Mouse (Mus musculus): ENCODE measurements around the gene Tspo. TPM values are rescaled to one million over a fixed set of nuclear protein-coding genes. Genes with fewer than 3 reads are reported as not detected.

Gene Tspo
- polyA plus RNA-seq, 1 experiment from 2014 or later = 13.1 TPM

DNA sequence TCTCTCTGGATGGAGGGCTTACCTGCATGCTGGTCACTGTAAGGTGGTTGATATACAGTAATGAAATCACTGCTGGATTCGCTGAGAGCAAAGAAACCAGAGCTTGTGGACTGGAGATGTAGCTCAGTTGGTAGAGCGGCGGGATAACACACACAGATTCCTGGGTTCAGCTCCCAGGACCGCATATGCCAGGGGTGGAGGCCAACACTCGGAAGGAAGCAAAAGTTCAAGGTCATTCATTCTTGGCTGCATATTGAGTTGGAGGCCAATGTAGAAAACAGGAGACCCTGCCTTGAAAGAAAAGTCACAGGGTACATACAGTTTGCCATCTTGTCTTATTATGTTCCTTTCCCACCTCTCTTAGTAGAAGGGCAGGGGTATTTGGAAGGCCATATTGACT lies 33.6 kb upstream of the Tspo start:
- Histone ChIP-seq H3K36me3 (no peaks in the 10 kb centered on the region), H3K4me2 (no peak overlapping the region), H3K27ac (no peak overlapping the region), H3K27me3 (peaks cover 41% of the 10 kb centered on the region), H3K4me1 (replicated peaks) (peaks cover 17% of the 10 kb centered on the region), H3K9me3 (no peaks in the 10 kb centered on the region), H3K4me3 (no peak overlapping the region), H3K9ac (no peak overlapping the region)
- 80% methylated on average over 5 of the region's 5 CpGs for WGBS
- ATAC-seq (ENCODE audit: low FRiP score) = no peak

DNA sequence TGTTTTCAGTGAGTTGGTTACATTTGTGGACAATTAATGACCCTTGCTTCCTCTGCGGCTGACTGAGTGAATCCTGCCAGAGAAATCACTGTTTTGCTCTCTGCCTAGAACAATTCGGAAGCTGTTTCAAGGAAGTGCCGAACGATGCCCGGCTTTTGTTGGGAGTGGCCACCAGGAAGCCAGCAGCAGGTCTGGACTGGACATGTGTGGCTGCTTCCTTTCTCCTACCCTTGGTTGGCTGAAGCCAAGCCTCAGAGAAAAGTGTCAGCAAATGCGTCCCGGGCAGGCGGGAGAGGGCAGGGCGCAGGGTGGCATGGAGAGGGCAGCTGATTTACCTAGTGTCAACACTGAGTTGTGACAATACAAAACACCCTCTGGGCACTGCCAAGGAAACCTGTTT lies 33.2 kb upstream of the Tspo start:
- no peak for ATAC-seq (ENCODE audit: low FRiP score)
- H3K27ac ChIP-seq = no peak overlapping the region
- no peaks in the 10 kb centered on the region for H3K9me3 ChIP-seq
- peaks cover 17% of the 10 kb centered on the region for H3K4me1 ChIP-seq (replicated peaks)
- H3K36me3 ChIP-seq = no peaks in the 10 kb centered on the region
- peaks cover 36% of the 10 kb centered on the region for H3K27me3 ChIP-seq
- no peak overlapping the region for H3K4me3 ChIP-seq
- H3K9ac ChIP-seq = no peak overlapping the region
- no peak overlapping the region for H3K4me2 ChIP-seq
- 84% methylated on average over 9 of the region's 9 CpGs for WGBS

DNA sequence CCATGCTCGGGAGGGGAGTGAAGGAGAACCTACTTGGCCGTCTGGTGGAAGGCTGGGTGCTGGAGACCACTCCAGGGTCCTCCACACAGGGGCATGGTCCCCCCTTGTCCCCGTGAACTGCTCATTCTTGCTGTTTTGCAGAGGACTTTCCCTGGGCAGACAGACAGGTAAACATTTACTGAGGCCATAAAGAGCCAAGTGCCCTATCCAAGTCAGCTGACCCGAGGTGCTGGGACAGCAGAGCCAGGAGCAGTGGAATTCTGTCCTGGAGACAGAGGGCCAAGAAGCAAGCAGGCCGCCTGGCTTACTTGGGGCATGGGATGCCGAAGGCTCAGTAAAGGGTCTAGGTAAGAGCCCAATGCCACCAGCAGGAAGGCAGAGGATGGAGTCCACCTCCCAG lies 32.7 kb upstream of the Tspo start:
- peaks cover 17% of the 10 kb centered on the region for H3K4me1 ChIP-seq (replicated peaks)
- no peak overlapping the region for H3K4me3 ChIP-seq
- H3K9me3 ChIP-seq = no peaks in the 10 kb centered on the region
- H3K9ac ChIP-seq = no peak overlapping the region
- H3K27me3 ChIP-seq = peaks cover 31% of the 10 kb centered on the region
- H3K4me2 ChIP-seq = no peak overlapping the region
- no peak overlapping the region for H3K27ac ChIP-seq
- WGBS = 82% methylated on average over 6 of the region's 6 CpGs
- no peaks in the 10 kb centered on the region for H3K36me3 ChIP-seq
- no peak for ATAC-seq (ENCODE audit: low FRiP score)

DNA sequence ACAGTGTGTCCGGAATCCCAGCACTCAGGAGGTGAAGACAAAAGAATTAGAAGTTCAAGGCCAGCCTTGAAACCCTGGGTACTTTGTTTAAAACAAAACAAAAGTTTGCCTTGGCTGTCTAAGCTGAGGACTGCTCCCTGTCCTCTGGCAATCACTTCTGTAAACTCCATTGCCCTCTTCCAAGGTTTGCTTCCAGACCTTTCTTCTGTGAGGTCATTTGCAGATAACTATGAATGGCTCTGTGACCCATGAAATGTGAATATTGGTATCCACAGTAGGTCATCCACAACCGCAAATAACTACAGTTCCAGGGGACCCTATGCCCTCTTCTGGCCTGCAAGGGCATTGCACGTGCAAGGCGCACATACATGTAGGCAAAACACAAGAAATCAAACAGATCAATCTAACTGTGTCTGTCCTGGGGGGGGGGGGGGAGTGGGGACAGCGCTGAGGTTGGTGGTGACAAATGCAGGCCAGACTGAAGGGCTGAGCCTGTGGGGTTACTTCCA lies 31.4 kb upstream of the Tspo start:
- H3K4me2 ChIP-seq = no peak overlapping the region

DNA sequence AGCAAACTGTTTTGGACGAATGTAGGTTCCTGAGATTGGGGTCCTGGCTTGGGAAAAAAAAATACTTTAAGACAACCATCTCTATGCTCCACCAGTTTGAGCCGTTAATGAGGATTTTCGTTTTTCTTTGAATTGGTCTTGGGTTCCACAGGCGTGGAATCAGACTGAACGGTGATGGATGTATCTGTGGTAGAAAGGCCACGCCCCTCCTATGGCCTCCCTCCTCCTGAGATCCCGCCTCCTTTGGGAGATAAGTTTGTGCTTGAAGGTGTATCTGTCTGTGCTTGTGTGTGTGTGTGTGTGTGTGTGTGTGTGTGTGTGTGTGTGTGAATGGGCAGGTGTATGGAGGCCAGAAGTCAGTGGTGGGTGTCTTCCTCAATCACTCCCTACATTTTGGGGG lies 30.8 kb upstream of the Tspo start:
- Histone ChIP-seq H3K27me3 (peaks cover 12% of the 10 kb centered on the region), H3K9ac (no peak overlapping the region), H3K27ac (no peak overlapping the region), H3K9me3 (no peaks in the 10 kb centered on the region), H3K4me3 (no peak overlapping the region), H3K36me3 (no peaks in the 10 kb centered on the region), H3K4me1 (replicated peaks) (no peaks in the 10 kb centered on the region), H3K4me2 (no peak overlapping the region)
- ATAC-seq (ENCODE audit: low FRiP score) = no peak
- 83% methylated on average over 7 of the region's 7 CpGs for WGBS

More for the DNA sequence above, 31.4 kb upstream of the Tspo start:
- H3K27ac ChIP-seq = no peak overlapping the region
- no peak overlapping the region for H3K9ac ChIP-seq
- ATAC-seq (ENCODE audit: low FRiP score) = no peak
- H3K36me3 ChIP-seq = no peaks in the 10 kb centered on the region
- H3K9me3 ChIP-seq = no peaks in the 10 kb centered on the region
- no peak overlapping the region for H3K4me3 ChIP-seq
- WGBS = 88% methylated on average over 4 of the region's 5 CpGs
- peaks cover 3% of the 10 kb centered on the region for H3K4me1 ChIP-seq (replicated peaks)
- H3K27me3 ChIP-seq = peaks cover 18% of the 10 kb centered on the region

DNA sequence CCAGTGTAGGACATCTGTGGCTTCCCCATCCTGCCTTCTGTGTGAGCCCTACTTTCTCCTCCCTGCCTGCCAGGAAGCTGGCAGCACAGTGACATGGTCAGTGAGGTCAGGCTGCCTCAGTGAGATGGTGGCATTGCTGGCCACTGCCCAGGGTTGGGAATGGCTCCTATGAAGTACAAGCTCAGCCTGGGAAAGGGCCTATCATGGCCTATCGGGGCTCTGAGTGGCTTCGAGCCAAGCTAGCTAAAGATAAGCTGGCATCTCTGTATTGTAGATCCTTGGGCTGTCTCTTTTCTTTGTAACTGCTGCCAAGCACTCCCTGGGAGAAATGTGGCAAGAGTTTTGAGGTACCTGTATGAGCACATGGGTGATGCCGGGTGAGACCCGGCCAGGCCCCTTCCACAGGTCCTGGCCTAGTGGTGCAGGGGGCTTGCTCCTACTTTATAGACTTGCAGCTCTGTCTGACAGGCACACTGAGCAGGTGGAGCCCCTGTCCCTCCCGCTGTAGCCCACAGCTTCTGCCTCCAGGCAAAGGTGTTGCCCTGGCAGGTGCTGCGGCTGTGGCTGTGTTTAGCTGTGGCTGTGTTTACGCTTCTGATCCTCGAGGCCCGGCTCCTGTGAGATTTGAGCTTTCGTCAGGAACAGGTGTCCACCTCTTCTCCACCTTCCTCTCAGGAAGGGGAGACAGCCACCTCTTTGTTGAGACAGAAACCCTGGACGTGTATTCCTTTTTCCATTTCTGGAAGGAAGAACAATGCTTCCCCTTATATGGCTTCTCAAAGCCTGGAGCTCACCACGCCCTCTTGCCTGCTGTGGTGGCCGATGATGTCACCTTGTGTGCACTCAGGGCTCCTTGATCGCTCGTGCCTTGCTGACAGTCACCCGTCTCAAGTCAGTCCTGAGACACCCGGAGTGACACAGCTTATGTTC lies 28.2 kb upstream of the Tspo start:
- Histone ChIP-seq H3K4me1 (replicated peaks) (no peaks in the 10 kb centered on the region), H3K27ac (no peak overlapping the region), H3K4me3 (no peak overlapping the region), H3K9me3 (no peaks in the 10 kb centered on the region), H3K36me3 (no peaks in the 10 kb centered on the region), H3K9ac (0 out of 2 replicates have a peak overlapping the region, but pooled peaks have one; percentile 1), H3K27me3 (no peaks in the 10 kb centered on the region), H3K4me2 (no peak overlapping the region)
- 83% methylated on average over 17 of the region's 17 CpGs for WGBS
- ATAC-seq (ENCODE audit: low FRiP score) = no peak

DNA sequence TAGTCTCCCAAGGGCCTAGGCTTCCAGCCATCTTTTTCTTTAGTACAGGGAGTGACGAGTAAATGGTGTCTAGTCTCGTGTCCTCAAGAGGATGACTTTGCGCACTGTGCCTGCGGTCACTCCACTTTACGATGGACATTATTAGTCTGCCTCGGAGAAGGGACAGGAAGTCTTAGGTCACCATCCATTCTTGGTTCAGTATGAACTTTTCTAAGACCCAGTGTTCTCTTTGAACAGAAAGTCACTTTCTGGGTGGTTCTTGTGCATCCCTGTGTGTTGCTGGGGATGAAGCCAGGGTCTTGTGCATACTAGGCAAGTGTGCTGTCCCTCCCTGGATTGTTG lies 27.5 kb upstream of the Tspo start:
- H3K4me3 ChIP-seq = no peak overlapping the region
- H3K36me3 ChIP-seq = no peaks in the 10 kb centered on the region
- WGBS = 93% methylated on average over 6 of the region's 6 CpGs
- H3K9ac ChIP-seq = no peak overlapping the region
- no peak for ATAC-seq (ENCODE audit: low FRiP score)
- H3K4me2 ChIP-seq = no peak overlapping the region
- no peaks in the 10 kb centered on the region for H3K4me1 ChIP-seq (replicated peaks)
- no peaks in the 10 kb centered on the region for H3K9me3 ChIP-seq
- H3K27ac ChIP-seq = no peak overlapping the region
- H3K27me3 ChIP-seq = no peaks in the 10 kb centered on the region

DNA sequence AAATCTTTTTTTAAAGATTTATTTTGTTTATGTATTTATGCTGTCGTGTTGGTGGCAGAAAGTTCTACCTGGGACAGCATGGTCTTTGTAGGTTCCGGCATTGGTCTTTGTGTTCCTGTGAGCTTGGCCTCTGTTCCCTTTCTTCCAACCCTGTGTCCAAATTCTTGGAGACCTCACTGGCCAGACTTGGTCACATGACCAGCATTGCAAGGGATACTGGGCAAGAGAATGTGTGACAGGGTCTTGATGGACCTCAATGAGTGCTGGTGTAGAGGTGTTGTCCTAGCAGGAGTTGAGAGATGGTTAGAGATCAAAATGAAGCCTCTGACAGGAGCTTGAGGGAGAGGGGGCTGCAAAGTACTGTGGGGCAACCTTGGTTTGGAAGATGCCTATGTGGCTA lies 24.5 kb upstream of the Tspo start:
- no peaks in the 10 kb centered on the region for H3K9me3 ChIP-seq
- H3K27me3 ChIP-seq = no peaks in the 10 kb centered on the region
- no peak overlapping the region for H3K4me2 ChIP-seq
- H3K9ac ChIP-seq = no peak overlapping the region
- 99% methylated on average over 2 of the region's 2 CpGs for WGBS
- no peaks in the 10 kb centered on the region for H3K36me3 ChIP-seq
- H3K4me3 ChIP-seq = no peak overlapping the region
- ATAC-seq (ENCODE audit: low FRiP score) = no peak
- H3K4me1 ChIP-seq (replicated peaks) = no peaks in the 10 kb centered on the region
- H3K27ac ChIP-seq = no peak overlapping the region

DNA sequence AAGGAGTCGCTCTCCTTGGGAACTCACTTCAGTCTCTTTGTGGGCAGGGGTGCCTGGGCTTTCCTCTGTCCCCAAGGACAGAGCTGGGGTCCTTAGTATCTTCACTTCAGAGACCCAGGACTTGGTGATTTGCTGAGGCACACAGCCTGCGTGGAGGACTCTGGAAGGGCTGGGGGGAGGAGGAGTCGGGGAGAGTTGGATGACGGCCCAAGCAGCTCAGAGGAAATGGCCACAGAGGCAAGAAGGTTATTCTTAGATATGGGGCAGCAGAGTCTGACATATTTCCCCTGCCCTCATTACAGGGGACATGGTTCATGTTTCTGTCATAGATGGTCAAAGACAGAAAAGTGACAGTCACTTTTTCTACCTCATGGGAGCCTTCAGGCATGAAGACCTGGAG lies 23.5 kb upstream of the Tspo start:
- WGBS = 82% methylated on average over 4 of the region's 4 CpGs
- Histone ChIP-seq H3K27me3 (no peaks in the 10 kb centered on the region), H3K9me3 (no peaks in the 10 kb centered on the region), H3K36me3 (no peaks in the 10 kb centered on the region; the same call in 1 of the 2 replicates), H3K9ac (no peak overlapping the region), H3K4me1 (replicated peaks) (no peaks in the 10 kb centered on the region), H3K4me3 (no peak overlapping the region), H3K27ac (no peak overlapping the region), H3K4me2 (no peak overlapping the region)
- ATAC-seq (ENCODE audit: low FRiP score) = no peak

DNA sequence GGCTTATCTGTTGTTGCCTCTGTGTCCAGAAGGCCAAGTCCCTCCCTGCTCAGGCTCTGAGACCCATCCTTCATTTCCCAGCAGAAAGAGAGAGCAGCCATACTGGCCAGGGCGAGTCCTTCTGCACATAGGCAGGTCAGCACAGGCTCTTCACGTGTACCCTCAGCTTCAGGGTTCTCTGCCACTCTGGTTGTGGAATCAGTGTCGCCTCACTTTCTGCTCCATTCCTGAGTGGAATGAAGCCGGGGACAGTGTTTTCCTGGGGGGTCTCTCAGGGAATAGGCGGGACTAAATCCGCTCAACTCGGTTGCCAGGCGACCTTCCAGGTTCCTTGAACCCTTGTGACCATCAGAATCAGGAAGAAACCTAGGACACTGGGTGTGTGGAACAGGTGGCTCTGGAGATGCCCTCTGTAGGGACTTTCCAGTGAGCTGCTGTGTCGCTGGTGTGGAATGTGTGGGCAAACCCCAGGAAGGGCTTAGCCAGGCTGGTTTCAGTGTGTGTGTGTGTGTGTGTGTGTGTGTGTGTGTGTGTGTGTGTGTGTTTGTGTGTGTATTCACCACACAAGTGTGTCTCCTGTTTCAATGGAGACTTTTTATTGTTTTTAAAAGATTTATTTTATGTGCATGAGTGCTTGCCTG lies 21.6 kb upstream of the Tspo start:
- Histone ChIP-seq H3K36me3 (peaks cover 18% of the 10 kb centered on the region), H3K27me3 (no peaks in the 10 kb centered on the region), H3K9ac (no peak overlapping the region), H3K4me1 (replicated peaks) (no peaks in the 10 kb centered on the region), H3K4me3 (no peak overlapping the region), H3K4me2 (no peak overlapping the region), H3K27ac (no peak overlapping the region), H3K9me3 (no peaks in the 10 kb centered on the region)
- WGBS = 86% methylated on average over 9 of the region's 9 CpGs
- no peak for ATAC-seq (ENCODE audit: low FRiP score)

DNA sequence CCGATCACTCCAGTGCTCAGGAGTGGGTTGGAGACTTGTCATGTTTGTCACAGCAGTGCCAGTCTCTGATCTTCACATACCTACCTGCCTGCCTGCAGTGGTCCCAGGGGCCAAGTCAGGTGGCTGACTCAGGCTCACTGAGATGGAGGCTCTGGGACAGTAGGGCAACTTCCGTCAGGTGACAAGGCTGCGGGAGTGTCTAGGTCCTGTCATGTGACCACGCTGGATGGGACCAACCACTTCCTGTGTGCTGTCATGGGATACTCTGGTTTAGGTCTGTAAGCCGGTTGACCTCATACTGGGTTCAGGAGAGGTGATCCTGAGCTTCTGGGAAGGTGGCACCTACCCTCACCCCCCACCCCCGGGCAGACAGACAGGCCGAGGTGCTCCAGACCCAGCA lies 17.4 kb upstream of the Tspo start:
- WGBS = 96% methylated on average over 7 of the region's 7 CpGs
- Histone ChIP-seq H3K27ac (no peak overlapping the region), H3K9ac (no peak overlapping the region), H3K4me2 (no peak overlapping the region), H3K36me3 (peaks cover 61% of the 10 kb centered on the region), H3K27me3 (no peaks in the 10 kb centered on the region), H3K9me3 (no peaks in the 10 kb centered on the region), H3K4me1 (replicated peaks) (no peaks in the 10 kb centered on the region), H3K4me3 (no peak overlapping the region)
- no peak for ATAC-seq (ENCODE audit: low FRiP score)

DNA sequence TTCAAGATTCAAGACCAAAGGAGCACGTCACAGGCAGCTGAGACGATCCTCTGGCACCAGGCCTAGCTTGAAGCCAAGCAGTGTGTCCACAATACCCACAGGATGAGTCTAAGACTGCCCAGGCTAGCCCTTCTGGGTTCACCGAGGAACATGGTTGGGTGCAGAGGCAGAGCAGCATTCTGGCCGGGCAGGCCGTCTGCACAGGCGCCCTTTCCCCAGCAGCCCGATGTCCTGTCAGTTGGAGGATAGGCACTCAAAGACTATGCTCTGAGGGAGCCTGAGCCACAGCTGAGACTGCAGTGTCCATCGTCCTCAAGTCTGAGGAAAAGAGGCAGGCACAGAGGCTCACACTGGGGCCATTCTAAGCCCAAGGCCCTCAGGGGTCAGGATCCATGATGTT lies 16.2 kb upstream of the Tspo start:
- Histone ChIP-seq H3K36me3 (peaks cover 72% of the 10 kb centered on the region), H3K27ac (no peak overlapping the region), H3K4me1 (replicated peaks) (no peaks in the 10 kb centered on the region), H3K9ac (no peak overlapping the region), H3K27me3 (no peaks in the 10 kb centered on the region), H3K4me3 (no peak overlapping the region), H3K9me3 (no peaks in the 10 kb centered on the region), H3K4me2 (no peak overlapping the region)
- ATAC-seq (ENCODE audit: low FRiP score) = no peak
- WGBS = 94% methylated on average over 8 of the region's 8 CpGs

DNA sequence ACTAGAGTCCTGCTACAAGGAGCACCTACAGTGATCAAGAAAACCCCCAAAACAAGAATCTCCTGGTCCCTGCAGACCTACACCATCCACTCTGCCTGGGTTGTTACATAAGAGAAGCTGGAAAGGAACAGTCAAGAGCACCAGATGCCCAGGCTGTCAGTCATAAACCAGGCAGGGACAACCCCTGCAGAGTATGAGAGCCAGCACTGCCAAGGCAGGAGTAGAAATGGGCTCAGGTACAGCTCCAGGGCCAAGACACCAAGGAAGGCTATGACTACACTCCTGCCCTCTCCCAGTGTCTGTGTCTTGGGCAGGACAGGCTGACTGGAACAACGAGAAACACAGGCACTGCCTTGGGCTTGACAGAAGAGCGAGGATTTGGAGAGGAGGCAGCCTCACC lies 13.3 kb upstream of the Tspo start:
- peaks cover 83% of the 10 kb centered on the region for H3K36me3 ChIP-seq

More for the DNA sequence above, 13.3 kb upstream of the Tspo start:
- no peaks in the 10 kb centered on the region for H3K9me3 ChIP-seq
- no peak for ATAC-seq (ENCODE audit: low FRiP score)
- H3K4me3 ChIP-seq = no peak overlapping the region
- no peak overlapping the region for H3K27ac ChIP-seq
- no peak overlapping the region for H3K9ac ChIP-seq
- H3K4me2 ChIP-seq = no peak overlapping the region
- peaks cover 8% of the 10 kb centered on the region for H3K4me1 ChIP-seq (replicated peaks)
- H3K27me3 ChIP-seq = no peaks in the 10 kb centered on the region
- 93% methylated on average over 2 of the region's 2 CpGs for WGBS
